Mouse (Mus musculus): ENCODE results near the gene Ppara. TPM values are rescaled to one million over a fixed set of nuclear protein-coding genes. Genes with fewer than 3 reads are reported as not detected.

Ppara gene
- polyA plus RNA-seq, 1 experiment from 2014 or later = 5.0 TPM

DNA sequence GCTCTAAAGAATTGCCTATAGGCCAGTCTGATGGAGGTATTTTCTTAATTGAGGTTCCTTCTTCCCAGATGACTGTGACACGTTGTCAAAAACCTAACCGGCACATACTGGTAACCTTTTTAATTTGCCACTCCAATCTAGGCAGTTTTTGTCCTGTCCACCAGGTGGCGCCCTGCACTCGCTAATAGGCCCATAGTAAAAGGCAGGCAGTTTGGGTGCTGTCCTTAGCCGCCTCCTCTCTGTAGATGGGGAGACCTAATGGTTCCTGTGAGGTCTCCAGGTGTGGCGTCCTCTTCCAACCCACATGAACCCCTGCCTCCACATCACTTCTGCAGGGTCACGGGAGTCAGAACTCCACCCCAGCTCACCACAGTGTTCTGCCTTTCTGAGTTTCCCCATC, 18.7 kb upstream of the Ppara start:
- no peak overlapping the region for H3K9ac ChIP-seq
- no peak overlapping the region for H3K4me3 ChIP-seq (replicated peaks)
- H3K27ac ChIP-seq = no peak overlapping the region
- no peak for ATAC-seq (replicated peaks; ENCODE audit: low FRiP score)
- peaks cover 4% of the 10 kb centered on the region; the same call in 1 of the 2 replicates for H3K4me1 ChIP-seq
- H3K9me3 ChIP-seq (replicated peaks) = no peaks in the 10 kb centered on the region
- H3K36me3 ChIP-seq = no peaks in the 10 kb centered on the region
- 5% methylated on average over 7 of the region's 7 CpGs for WGBS
- H3K4me2 ChIP-seq = no peak overlapping the region
- 0 out of 2 replicates have a peak, but pooled peaks cover 2% of the 10 kb centered on the region for H3K27me3 ChIP-seq

DNA sequence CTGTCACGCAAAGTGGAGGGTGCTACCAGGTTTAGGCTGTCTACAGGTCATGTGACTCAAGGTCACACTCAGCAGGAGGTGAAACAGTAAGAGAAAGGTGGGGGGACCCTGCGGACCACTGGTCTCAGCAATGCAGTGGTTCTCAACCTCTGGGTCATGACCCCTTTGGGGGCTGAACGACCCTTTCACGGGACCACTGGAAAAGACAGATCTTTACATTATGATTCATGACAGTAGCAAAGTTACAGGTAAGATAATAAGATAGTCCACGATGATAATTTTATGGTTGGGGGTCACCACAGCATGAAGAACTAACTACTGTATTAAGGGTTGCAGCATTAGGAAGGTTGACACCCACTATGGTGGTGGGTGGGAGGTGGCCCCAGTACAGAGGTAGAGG, 18.2 kb upstream of the Ppara start:
- Histone ChIP-seq H3K36me3 (no peaks in the 10 kb centered on the region), H3K4me1 (peaks cover 4% of the 10 kb centered on the region; the same call in 1 of the 2 replicates), H3K9me3 (replicated peaks) (no peaks in the 10 kb centered on the region), H3K9ac (no peak overlapping the region), H3K4me2 (no peak overlapping the region), H3K27ac (no peak overlapping the region), H3K27me3 (peaks cover 4% of the 10 kb centered on the region; the same call in 1 of the 2 replicates), H3K4me3 (replicated peaks) (no peak overlapping the region)
- 74% methylated on average over 5 of the region's 5 CpGs for WGBS
- ATAC-seq (replicated peaks; ENCODE audit: low FRiP score) = no peak

DNA sequence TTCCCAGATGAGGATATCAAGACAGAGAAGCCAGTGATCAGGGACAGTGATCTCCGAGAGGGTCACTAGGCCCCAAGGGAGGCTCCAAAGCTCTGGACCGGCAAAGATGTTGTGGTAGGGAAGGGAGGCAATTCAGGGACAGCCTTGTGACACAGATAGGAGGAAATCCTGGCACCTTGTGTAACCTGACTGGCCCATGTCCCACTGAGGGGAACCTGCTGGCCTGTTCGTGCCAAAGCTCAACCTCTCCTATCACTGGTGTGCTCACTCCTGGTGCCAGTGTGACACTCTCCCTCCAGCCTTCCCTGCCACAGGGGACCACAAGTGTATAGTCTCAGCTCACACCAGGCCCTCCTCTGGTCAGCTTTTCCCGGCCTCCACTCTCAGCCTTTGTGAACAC, 17.8 kb upstream of the Ppara start:
- 59% methylated on average over 4 of the region's 4 CpGs for WGBS
- H3K36me3 ChIP-seq = no peaks in the 10 kb centered on the region

DNA sequence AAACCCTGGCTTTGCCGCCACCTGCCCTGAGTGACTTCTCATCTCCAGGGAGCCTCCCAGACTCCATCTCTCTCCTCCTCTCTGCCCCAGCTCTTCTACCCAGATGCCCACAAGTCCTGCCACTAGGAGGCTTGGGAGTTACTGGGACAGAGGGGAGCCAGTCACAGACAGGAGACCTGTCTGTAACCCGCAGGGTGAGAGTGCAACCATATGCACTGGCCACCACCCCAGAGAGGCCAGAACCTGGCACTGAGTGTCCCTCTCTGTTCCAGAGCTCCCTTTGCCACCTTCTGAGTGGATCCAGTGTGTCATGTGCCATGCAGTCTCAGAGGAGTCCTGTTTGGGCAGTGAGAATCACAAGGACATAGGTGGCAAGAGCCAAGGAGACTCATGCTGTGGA, 17.0 kb upstream of the Ppara start:
- Histone ChIP-seq H3K4me3 (replicated peaks) (no peak overlapping the region), H3K27me3 (peaks cover 11% of the 10 kb centered on the region; the same call in 1 of the 2 replicates), H3K36me3 (no peaks in the 10 kb centered on the region), H3K9ac (no peak overlapping the region), H3K4me2 (no peak overlapping the region), H3K9me3 (replicated peaks) (no peaks in the 10 kb centered on the region), H3K27ac (no peak overlapping the region), H3K4me1 (0 out of 2 replicates have a peak, but pooled peaks cover under 1% of the 10 kb centered on the region)
- WGBS = 72% methylated on average over 2 of the region's 2 CpGs
- ATAC-seq (replicated peaks; ENCODE audit: low FRiP score) = no peak

More for the DNA sequence above, 17.8 kb upstream of the Ppara start:
- no peak overlapping the region for H3K27ac ChIP-seq
- no peak overlapping the region for H3K4me2 ChIP-seq
- H3K27me3 ChIP-seq = peaks cover 7% of the 10 kb centered on the region; the same call in 1 of the 2 replicates
- ATAC-seq (replicated peaks; ENCODE audit: low FRiP score) = no peak
- no peak overlapping the region for H3K4me3 ChIP-seq (replicated peaks)
- H3K9ac ChIP-seq = no peak overlapping the region
- no peaks in the 10 kb centered on the region for H3K9me3 ChIP-seq (replicated peaks)
- peaks cover 4% of the 10 kb centered on the region; the same call in 1 of the 2 replicates for H3K4me1 ChIP-seq

DNA sequence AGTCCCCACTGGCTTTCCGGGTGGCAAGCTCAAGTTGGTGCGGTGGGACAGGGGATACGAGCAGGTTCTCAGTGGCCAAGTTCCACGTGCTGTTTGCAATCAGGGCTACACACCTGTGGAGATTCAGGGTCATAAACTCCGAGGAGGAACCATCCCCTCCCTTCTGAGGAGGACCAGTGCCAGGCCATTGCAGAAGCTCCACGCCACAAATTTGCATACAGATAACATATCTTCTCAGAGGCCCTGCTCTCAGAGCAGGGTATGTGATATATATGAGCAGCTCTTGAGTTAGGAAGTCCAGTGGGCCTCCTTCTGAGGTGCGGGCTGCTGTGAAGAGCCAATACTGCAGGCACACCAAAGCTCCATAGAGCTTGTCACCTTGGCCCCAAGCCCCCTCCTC, 15.8 kb upstream of the Ppara start:
- no peak overlapping the region for H3K4me3 ChIP-seq (replicated peaks)
- ATAC-seq (replicated peaks; ENCODE audit: low FRiP score) = no peak
- H3K27me3 ChIP-seq = peaks cover 11% of the 10 kb centered on the region; the same call in 1 of the 2 replicates
- H3K27ac ChIP-seq = no peak overlapping the region
- no peaks in the 10 kb centered on the region for H3K9me3 ChIP-seq (replicated peaks)
- no peak overlapping the region for H3K4me2 ChIP-seq
- no peak overlapping the region for H3K9ac ChIP-seq
- H3K36me3 ChIP-seq = no peaks in the 10 kb centered on the region
- H3K4me1 ChIP-seq = no peaks in the 10 kb centered on the region
- 76% methylated on average over 7 of the region's 7 CpGs for WGBS

DNA sequence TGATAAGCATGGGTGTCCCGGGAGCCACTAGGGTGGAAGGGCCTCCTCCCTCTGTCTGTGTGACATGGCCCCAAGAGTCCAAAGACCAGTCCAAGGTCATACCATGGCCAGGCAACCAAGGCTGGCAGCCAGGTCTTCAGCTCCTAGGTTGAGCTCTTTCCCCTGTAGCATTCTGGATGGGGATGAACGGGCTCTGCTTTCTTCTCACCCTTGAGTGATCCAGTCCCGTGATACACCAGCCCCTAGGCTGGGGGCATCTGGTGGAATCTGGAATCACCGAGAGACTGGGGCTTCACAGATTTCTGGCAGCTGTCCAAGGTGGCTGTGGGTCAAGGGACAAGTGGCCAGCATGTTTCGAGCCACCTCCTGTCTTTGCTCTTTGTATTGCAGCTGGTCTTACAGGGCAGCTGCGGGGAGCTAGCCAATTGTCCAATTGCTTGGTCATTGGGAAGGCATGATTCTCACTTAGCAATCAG, 14.4 kb upstream of the Ppara start:
- Histone ChIP-seq H3K4me1 (no peaks in the 10 kb centered on the region), H3K9me3 (replicated peaks) (no peaks in the 10 kb centered on the region), H3K9ac (no peak overlapping the region), H3K4me2 (no peak overlapping the region), H3K27me3 (peaks cover 11% of the 10 kb centered on the region; the same call in 1 of the 2 replicates), H3K36me3 (no peaks in the 10 kb centered on the region), H3K27ac (no peak overlapping the region), H3K4me3 (replicated peaks) (no peak overlapping the region)
- ATAC-seq (replicated peaks; ENCODE audit: low FRiP score) = no peak
- WGBS = 50% methylated on average over 6 of the region's 6 CpGs

DNA sequence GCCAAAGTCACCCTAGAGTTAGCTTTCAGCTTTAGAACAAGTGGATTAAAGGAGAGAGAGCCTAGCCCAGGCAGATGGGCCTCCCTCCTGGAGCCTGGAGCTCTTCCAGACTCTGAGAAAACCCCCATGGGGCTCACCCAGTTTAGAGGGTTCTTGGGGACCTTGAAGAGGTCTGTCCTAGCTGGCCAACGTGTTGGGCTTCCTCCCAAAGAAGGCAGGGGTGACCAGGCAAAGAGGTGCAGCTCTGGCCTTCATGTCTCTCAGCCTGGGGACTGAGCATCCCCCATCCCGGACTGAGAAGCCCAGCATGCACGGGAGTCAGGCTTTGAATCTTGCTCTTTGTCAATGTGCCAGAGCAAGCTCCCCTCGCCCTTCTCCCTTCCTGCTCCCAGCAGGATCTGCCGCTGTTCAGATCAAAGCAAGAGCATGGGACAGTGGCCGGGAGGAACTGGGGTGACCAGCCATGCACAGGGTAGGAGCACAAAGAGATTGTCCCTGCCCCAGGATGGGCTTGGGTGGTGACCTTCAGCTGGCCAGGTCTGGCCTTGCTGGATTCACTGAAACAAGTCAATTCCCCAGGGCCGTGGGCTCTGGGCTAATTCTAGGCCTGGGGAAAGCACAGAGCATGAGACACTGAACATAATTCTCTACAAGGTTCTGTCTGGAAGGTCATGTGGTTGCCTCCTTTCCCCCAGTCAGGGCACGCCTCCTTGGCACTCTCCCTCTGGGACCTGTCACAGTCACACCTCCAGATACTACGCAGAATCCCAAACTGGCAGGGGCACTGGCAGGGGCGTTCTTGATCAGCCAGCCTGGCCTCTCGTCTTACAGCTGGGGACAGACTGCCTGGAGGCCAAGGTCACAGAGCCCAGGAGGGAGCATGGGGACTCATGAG, 10.3 kb upstream of the Ppara start:
- Histone ChIP-seq H3K4me1 (no peaks in the 10 kb centered on the region), H3K36me3 (no peaks in the 10 kb centered on the region), H3K4me2 (no peak overlapping the region), H3K4me3 (replicated peaks) (no peak overlapping the region), H3K9ac (no peak overlapping the region), H3K27ac (no peak overlapping the region), H3K9me3 (replicated peaks) (no peaks in the 10 kb centered on the region), H3K27me3 (peaks cover 22% of the 10 kb centered on the region; the same call in 1 of the 2 replicates)
- no peak for ATAC-seq (replicated peaks; ENCODE audit: low FRiP score)
- 31% methylated on average over 11 of the region's 11 CpGs for WGBS

DNA sequence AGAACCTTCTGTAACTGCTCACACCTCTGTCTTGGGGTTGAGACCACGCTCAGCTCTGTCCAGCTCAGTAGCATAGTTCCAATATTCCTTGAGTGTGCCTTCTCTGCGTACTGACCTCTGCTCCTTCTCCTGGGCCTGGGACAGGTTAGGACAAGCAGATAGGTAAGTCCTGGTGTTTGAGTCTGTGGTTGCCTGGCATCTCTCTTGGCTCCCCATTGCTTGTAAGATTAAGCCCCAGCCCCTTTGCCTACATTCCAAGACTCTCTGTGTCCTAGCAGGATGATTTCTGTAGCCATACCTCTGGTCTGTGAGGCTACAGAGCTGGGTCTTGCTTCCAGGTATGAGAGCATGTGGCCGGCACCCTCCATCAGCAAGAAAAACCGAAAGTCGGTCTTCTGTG, 6.6 kb upstream of the Ppara start:
- Histone ChIP-seq H3K4me2 (no peak overlapping the region), H3K4me3 (replicated peaks) (no peak overlapping the region), H3K9ac (no peak overlapping the region), H3K4me1 (no peaks in the 10 kb centered on the region), H3K27me3 (peaks cover 27% of the 10 kb centered on the region), H3K9me3 (replicated peaks) (no peaks in the 10 kb centered on the region), H3K27ac (no peak overlapping the region), H3K36me3 (no peaks in the 10 kb centered on the region)
- no peak for ATAC-seq (replicated peaks; ENCODE audit: low FRiP score)
- 84% methylated on average over 5 of the region's 5 CpGs for WGBS

DNA sequence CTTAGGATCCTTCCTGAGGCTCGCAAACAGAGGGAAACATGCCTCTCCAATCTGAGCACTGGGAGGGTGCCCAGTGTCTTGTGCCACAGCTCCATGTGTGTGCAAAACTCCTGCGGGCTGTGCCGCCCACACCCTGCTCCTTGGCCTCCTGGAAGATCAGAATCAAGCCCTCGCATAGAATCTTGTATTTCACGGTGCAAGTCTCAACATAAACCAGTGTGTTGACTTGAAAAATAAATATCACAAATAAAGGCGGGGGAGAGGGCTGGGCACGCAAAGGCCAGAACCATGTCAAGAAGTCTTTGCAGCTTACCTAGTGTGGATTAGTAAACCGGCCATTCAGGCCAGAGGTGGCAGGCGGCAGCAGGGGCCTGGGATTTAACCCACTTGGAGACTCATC, 5.5 kb upstream of the Ppara start:
- Histone ChIP-seq H3K4me3 (replicated peaks) (no peak overlapping the region), H3K9me3 (replicated peaks) (no peaks in the 10 kb centered on the region), H3K36me3 (no peaks in the 10 kb centered on the region), H3K4me2 (no peak overlapping the region), H3K4me1 (peaks cover under 1% of the 10 kb centered on the region; the same call in 1 of the 2 replicates), H3K27ac (no peak overlapping the region), H3K27me3 (peaks cover 37% of the 10 kb centered on the region), H3K9ac (no peak overlapping the region)
- ATAC-seq (replicated peaks; ENCODE audit: low FRiP score) = no peak
- 80% methylated on average over 9 of the region's 9 CpGs for WGBS

DNA sequence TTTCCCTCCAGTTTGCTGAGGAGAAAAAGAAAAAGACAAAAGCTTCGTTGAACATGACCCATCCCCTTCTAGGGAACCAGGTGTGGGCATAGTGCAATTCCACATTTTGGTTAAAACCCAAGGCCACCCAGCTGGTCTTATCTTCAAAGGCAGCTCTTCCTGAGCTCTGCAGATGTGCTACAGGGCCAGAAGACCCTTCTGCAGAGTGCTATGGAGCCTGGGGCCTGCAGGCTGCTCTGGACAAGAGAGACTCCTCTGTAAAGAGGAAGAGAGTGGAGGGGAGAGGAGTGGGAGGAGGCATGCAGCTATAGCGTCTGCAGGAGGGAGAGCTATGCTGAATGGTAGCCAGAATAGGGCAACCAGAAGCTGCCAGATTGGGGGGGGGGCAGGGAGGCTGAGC, 4.8 kb upstream of the Ppara start:
- no peak overlapping the region for H3K27ac ChIP-seq
- H3K4me1 ChIP-seq = peaks cover 8% of the 10 kb centered on the region
- no peak overlapping the region for H3K4me2 ChIP-seq
- WGBS = 40% methylated on average over 2 of the region's 2 CpGs
- no peaks in the 10 kb centered on the region for H3K36me3 ChIP-seq
- peaks cover 45% of the 10 kb centered on the region for H3K27me3 ChIP-seq
- H3K4me3 ChIP-seq (replicated peaks) = no peak overlapping the region
- no peak overlapping the region for H3K9ac ChIP-seq
- H3K9me3 ChIP-seq (replicated peaks) = no peaks in the 10 kb centered on the region
- no peak for ATAC-seq (replicated peaks; ENCODE audit: low FRiP score)

DNA sequence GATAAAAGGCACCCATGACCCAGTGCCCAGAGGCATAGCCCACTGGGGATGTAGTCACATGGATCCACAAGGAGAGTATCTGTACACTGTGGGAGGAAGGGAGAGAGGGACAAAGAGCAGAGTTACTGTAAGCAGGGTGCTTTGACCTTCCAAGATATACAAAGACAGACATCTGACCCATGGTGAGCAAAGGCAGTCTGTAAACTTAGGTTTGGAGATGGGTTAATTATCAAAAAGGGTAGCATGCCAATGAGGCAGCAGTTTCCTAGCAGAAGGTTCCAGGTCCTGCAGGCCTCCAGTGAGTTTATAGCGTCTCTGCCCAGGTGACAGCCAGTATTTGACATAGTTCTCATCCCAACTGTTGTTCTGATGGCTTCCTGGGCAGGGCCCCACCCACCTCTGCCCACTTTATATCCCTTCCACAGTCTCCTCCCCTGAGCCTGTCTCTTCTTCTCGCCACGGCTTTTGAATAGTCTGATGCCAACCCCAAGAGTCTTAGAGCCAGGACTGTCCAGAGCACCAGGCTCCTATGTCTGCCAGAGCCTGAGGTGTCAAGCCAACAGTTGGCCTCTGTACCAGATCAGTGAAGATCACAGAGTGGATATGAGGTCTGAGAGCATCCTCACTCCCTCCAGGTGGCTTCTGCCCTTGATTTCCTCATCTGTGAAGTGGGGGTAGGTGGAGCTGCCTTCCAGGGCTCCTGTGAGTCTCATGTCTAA, 2.7 kb upstream of the Ppara start:
- ATAC-seq (replicated peaks; ENCODE audit: low FRiP score) = no peak
- Histone ChIP-seq H3K9me3 (replicated peaks) (no peaks in the 10 kb centered on the region), H3K4me1 (peaks cover 19% of the 10 kb centered on the region), H3K9ac (no peak overlapping the region), H3K27ac (no peak overlapping the region), H3K27me3 (peaks cover 64% of the 10 kb centered on the region), H3K36me3 (no peaks in the 10 kb centered on the region), H3K4me2 (no peak overlapping the region), H3K4me3 (replicated peaks) (no peak overlapping the region)
- WGBS = 62% methylated on average over 3 of the region's 3 CpGs

DNA sequence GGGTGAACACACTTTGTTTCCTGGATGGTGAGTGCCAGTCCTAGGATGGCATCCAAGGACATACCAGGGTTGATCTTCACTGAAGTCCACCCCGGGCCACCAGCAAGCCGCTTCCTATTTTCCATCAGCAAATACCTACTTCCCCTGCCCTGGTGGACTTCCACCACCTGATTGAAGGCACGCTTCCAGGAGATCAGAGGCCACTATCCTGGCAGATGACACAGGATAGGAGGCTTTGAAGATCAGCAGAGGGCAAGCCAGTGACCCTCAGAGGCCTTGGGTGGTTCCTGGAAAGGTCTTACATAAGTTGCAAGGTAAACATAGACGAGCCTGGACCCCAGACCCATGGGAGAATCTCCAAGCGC, 2.2 kb upstream of the Ppara start:
- H3K36me3 ChIP-seq = no peaks in the 10 kb centered on the region
- H3K27ac ChIP-seq = no peak overlapping the region
- no peak for ATAC-seq (replicated peaks; ENCODE audit: low FRiP score)
- H3K27me3 ChIP-seq = peaks cover 69% of the 10 kb centered on the region
- WGBS = 66% methylated on average over 5 of the region's 5 CpGs
- H3K4me1 ChIP-seq = peaks cover 19% of the 10 kb centered on the region
- H3K9me3 ChIP-seq (replicated peaks) = no peaks in the 10 kb centered on the region
- H3K4me3 ChIP-seq (replicated peaks) = no peak overlapping the region
- H3K9ac ChIP-seq = no peak overlapping the region
- no peak overlapping the region for H3K4me2 ChIP-seq
